Mouse (Mus musculus) embryo, embryonic 11 days (tissue): Measurements from ENCODE around the gene Tmem236.

ENCODE experiments used
- DNase-seq: peaks from one replicate; pipeline ENCODE4 v3.0.0-alpha.2; 2015

Tmem236 gene

GRCm38 (mm10) chr2:14251938-14252337 lies 77.6 kb downstream of the Tmem236 start:
- no peak for DNase-seq

GRCm38 (mm10) chr2:14258345-14258850 lies 84.1 kb downstream of the Tmem236 start:
- DNase-seq = no peak

- DNase-seq = no peak
These were observed 87.8 kb downstream of the Tmem236 start for GRCm38 (mm10) chr2:14262090-14262489.

- DNase-seq = no peak
These were observed 94.8 kb downstream of the Tmem236 start for GRCm38 (mm10) chr2:14269160-14269559.
